Mouse (Mus musculus): Measurements from ENCODE around the gene Ier5. TPM values are rescaled to one million over a fixed set of nuclear protein-coding genes. Genes with fewer than 3 reads are reported as not detected.
A peak's percentile ranks its signal among the peaks of the same experiment; 100 is the strongest.

Ier5 gene
- polyA plus RNA-seq, 1 experiment from 2014 or later: 6.9 TPM

DNA sequence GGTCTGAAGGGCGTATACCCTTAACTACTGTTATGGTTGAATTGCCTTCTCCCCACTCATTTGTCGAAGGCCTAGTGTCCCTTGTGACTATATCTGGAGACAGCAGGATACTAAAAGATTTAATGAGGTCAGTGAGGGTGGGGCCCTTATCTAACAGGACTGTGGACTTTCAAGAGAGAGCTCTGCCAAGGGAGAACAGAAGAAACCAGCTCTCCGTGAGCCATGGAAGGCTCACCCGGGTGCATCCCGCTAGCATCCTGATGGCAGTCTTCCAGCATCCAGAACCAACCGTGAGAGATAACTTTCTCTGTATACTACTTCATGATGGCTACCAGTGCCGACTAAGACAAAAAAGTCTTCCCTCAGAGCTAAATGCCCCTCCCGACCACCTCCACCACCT is 14.6 kb downstream of the Ier5 start:
- H3K4me1 ChIP-seq: peaks cover 81% of the 10 kb centered on the region
- WGBS: 51% methylated on average over 8 of the region's 8 CpGs

DNA sequence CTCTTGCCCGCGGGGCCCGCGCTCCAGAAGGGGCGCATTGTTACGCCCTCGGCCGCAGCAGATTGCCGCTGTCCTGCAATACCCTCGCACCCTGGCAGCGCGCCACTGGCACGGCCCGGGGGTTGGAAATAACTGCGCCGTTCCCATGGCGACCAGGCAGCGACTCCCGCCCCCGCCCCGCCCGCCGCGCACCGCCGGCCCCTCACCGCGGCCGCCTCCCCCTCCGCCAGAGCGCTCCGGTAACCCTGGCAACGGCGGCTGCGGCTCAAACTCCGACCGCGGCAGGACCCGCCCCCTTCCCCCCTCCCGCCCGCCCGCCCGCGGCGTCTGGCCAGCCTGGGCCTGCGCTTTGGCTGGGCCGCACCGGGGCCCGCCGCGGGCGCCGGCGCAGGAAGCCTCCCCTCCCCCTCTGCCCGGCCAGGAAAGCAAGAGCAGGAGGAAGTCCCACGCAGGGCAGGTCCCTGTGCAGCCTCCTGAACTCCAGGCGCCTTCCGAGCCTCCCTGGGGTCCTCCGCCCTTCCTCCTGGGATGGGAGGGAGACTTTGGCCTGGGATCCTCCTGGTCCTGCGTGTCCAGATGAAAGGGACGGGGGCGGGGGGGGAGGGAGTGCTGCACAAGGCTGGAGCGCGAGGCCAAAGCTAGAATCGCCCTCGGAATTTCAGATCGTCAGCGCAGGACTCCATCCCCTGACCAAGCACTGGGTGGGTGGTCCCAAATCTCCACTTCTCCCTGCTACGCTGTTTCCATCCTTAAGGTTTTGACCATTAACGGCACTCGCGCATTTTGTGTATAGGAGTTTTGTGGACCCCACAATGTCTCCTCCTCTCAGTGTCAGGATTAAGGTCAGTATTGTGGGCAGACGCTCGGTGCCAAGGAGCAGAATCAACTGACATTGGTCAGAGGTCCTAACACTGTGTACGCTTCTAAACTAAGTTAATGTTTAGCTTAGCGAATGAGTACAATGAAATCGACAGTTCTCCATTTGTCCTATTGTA is 15.9 kb downstream of the Ier5 start:
- Histone ChIP-seq H3K9me3 (replicated peaks) (no peaks in the 10 kb centered on the region), H3K4me3 (peak overlapping the region; percentile 56), H3K36me3 (no peaks in the 10 kb centered on the region), H3K4me1 (peaks cover 75% of the 10 kb centered on the region), H3K27ac (peak overlapping the region; percentile 99), H3K27me3 (ENCODE audit: low read depth, poor library complexity, severe bottlenecking) (no peaks in the 10 kb centered on the region)
- peak; percentile 98 for DNase-seq (ENCODE audit: low spot score)
- WGBS: under 1% methylated on average over 48 of the region's 77 CpGs

More for the DNA sequence above, 14.6 kb downstream of the Ier5 start:
- no peaks in the 10 kb centered on the region for H3K36me3 ChIP-seq
- H3K27ac ChIP-seq: peak overlapping the region; percentile 99
- no peak overlapping the region for H3K4me3 ChIP-seq
- no peaks in the 10 kb centered on the region for H3K9me3 ChIP-seq (replicated peaks)
- H3K27me3 ChIP-seq (ENCODE audit: low read depth, poor library complexity, severe bottlenecking): no peaks in the 10 kb centered on the region
- DNase-seq (ENCODE audit: low spot score): no peak

DNA sequence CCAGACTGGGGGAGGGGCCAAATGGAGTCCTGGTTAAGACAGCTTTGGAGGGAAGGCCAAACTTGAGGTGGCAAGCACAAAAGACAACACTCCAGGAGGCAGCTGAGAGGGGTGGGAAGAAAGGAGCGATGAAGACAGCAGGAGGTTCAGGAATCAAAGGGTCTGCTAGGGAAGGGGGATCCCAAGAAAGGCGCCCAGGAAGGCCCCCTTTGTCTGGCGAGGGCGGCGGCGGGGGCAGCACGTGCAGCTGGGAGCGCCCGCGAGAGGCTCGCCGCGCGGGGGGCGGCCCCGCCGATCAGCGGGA is 16.5 kb downstream of the Ier5 start:
- H3K9me3 ChIP-seq (replicated peaks): no peaks in the 10 kb centered on the region
- DNase-seq (ENCODE audit: low spot score): no peak
- no peaks in the 10 kb centered on the region for H3K27me3 ChIP-seq (ENCODE audit: low read depth, poor library complexity, severe bottlenecking)
- H3K36me3 ChIP-seq: no peaks in the 10 kb centered on the region
- peak overlapping the region; percentile 56 for H3K4me3 ChIP-seq
- H3K27ac ChIP-seq: peak overlapping the region; percentile 99
- peaks cover 80% of the 10 kb centered on the region for H3K4me1 ChIP-seq
- WGBS: 2% methylated on average over 17 of the region's 18 CpGs

DNA sequence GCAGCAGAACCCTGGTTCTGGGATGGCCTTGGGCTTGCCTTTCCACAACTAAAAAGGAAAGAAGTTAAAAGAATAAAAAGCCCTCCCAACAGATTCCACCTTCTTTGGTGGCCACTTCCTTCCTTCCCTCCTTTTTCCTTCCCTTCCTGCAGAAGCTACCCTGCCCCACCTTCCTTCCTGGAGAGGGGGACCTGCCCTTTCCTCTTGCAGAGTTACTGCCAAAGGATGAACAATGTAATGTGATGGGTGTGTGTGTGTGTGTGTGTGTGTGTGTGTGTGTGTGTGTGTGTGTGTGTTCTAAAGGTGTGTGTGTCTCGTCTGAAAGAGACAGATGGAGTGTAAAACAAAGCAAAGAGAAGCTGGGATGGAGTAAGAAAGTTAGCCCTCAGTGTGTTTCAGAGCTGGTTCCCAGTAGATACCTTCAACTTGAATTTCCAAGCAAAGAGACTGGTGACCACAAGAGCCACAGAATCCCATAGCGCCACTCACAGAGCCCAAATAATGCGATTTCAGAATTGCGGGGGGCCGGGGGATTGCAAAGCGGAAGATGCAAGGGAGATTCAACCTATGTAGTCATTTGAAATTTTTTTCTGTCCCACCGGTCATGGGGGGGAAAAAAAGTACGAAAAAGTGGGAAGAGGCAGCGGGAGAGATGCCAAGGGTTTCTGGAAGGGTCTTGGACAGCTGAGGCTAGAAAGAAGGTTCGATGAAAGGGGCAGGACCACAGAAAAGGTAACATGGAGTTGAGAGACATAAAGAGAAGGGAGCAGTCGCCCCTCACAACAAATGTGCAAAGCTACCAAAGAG is 17.1 kb downstream of the Ier5 start:
- H3K9me3 ChIP-seq (replicated peaks): no peaks in the 10 kb centered on the region
- peak overlapping the region; percentile 56 for H3K4me3 ChIP-seq
- H3K27ac ChIP-seq: peak overlapping the region; percentile 99
- no peaks in the 10 kb centered on the region for H3K36me3 ChIP-seq
- peak; percentile 55 for DNase-seq (ENCODE audit: low spot score)
- peaks cover 83% of the 10 kb centered on the region for H3K4me1 ChIP-seq
- WGBS: 9% methylated on average over 11 of the region's 11 CpGs
- no peaks in the 10 kb centered on the region for H3K27me3 ChIP-seq (ENCODE audit: low read depth, poor library complexity, severe bottlenecking)

DNA sequence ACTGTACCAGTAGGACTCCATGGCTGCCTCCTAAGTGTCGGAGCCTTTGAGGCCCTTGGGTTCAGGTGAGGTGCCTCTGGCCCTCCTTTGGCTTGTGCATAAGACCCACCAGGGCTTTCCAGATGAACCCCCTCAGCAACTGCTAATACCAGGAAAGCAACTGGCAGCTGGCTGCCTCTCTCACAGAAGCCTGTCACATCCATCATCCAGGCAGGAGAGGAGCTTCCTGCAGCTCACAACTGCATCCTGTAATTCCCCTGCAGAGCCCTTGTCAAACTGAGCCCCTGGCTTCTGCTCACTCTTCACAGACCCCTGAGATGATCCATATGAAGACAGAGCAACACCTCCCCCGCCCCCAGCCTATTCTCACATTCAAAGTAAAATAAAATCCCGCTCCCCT is 21.8 kb downstream of the Ier5 start:
- DNase-seq (ENCODE audit: low spot score): peak; percentile 30
- WGBS: 17% methylated on average over 3 of the region's 3 CpGs
- peak overlapping the region; percentile 70 for H3K27ac ChIP-seq
- H3K27me3 ChIP-seq (ENCODE audit: low read depth, poor library complexity, severe bottlenecking): peaks cover 22% of the 10 kb centered on the region
- H3K36me3 ChIP-seq: no peaks in the 10 kb centered on the region
- no peaks in the 10 kb centered on the region for H3K9me3 ChIP-seq (replicated peaks)
- H3K4me3 ChIP-seq: no peak overlapping the region
- H3K4me1 ChIP-seq: peaks cover 68% of the 10 kb centered on the region

DNA sequence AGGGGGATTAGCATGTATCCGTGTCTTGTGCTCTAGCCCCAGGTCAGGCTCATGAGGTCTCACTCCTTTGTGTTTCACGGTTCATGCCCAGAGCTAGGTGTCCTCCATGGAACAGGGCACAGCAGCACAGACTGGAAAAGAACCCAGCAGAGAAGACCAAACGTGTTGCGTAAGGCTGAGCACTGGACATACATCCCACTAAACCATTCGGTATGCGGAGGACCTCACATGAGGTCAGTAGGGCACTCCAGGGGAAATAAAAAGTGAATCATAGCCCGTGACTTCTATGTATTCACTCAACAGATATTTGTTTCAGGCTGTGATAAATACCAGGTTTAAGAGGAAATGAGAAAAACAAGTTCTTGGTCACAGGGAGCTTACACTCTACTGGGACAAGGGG is 23.6 kb downstream of the Ier5 start:
- no peaks in the 10 kb centered on the region for H3K9me3 ChIP-seq (replicated peaks)
- peaks cover 37% of the 10 kb centered on the region for H3K27me3 ChIP-seq (ENCODE audit: low read depth, poor library complexity, severe bottlenecking)
- H3K27ac ChIP-seq: no peak overlapping the region
- no peak overlapping the region for H3K4me3 ChIP-seq
- DNase-seq (ENCODE audit: low spot score): no peak
- no peaks in the 10 kb centered on the region for H3K36me3 ChIP-seq
- WGBS: 87% methylated on average over 7 of the region's 7 CpGs
- peaks cover 70% of the 10 kb centered on the region for H3K4me1 ChIP-seq

DNA sequence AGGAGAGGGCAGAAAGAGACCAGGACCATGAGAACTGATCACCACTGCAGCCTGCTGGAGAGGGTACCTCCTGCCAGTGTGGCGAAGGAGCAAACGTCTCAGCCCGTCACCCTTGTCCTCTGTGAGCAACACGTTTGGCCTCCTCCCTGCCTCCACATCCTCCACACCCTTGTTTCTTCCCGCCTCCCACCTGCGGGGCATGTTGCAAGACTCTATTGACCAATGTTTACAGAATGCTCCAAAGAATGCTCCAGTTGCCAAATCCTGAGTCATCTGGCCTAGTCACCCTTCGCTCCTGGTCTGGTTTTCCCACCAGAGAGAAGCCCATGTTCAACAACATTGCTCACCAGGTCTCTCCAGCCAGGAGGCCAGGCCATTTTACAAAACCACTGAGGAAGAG is 24.6 kb downstream of the Ier5 start:
- Histone ChIP-seq H3K4me1 (peaks cover 69% of the 10 kb centered on the region), H3K27me3 (ENCODE audit: low read depth, poor library complexity, severe bottlenecking) (peaks cover 37% of the 10 kb centered on the region), H3K27ac (peak overlapping the region; percentile 0), H3K9me3 (replicated peaks) (no peaks in the 10 kb centered on the region), H3K36me3 (no peaks in the 10 kb centered on the region), H3K4me3 (no peak overlapping the region)
- DNase-seq (ENCODE audit: low spot score): no peak
- WGBS: 62% methylated on average over 7 of the region's 7 CpGs

DNA sequence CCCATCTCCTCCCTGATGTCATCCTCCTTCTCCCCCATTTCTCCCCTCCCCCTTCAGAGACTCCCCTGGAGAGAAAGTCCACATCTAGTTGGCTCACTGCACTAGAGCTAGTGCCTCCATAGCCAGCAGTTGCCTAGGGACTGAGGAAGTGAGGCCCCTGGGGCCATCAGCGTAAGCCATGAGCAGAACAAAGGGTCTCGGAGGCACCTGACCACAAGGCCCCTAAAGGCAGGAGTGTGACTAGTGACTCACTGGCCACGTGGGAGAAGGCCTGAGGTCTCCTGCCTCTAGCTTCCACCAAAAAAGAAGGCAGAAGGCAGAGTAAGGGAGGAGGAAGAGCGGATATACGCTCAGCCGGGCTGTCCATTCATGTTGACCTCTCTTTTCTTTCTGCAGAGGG is 25.5 kb downstream of the Ier5 start:
- 76% methylated on average over 6 of the region's 6 CpGs for WGBS
- Histone ChIP-seq H3K4me3 (no peak overlapping the region), H3K27me3 (ENCODE audit: low read depth, poor library complexity, severe bottlenecking) (peaks cover 37% of the 10 kb centered on the region), H3K9me3 (replicated peaks) (no peaks in the 10 kb centered on the region), H3K4me1 (peaks cover 68% of the 10 kb centered on the region), H3K36me3 (no peaks in the 10 kb centered on the region), H3K27ac (0 out of 2 replicates have a peak overlapping the region, but pooled peaks have one; percentile 5)
- DNase-seq (ENCODE audit: low spot score): no peak

DNA sequence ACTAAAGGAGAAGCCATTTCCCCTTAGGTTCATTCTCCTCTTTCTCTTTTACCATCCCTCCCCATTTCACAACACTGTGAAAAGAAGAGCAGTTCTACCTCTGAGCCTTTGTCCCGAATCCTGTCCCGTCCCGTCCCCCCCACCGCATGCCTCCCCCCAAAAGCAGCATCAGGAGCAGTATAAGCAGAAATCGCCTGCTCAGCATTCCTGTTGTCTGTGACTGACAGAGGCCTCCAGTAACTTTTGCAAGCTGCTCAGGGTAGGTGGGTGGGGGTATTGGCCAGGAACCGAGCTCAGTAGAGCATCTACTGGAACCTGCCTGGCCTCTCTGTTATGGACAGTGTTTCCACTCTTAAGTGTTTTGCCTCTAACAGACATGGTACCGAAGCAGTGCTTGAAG is 26.3 kb downstream of the Ier5 start:
- Histone ChIP-seq H3K9me3 (replicated peaks) (no peaks in the 10 kb centered on the region), H3K27me3 (ENCODE audit: low read depth, poor library complexity, severe bottlenecking) (peaks cover 37% of the 10 kb centered on the region), H3K27ac (no peak overlapping the region), H3K4me3 (no peak overlapping the region), H3K4me1 (peaks cover 60% of the 10 kb centered on the region), H3K36me3 (no peaks in the 10 kb centered on the region)
- 31% methylated on average over 7 of the region's 7 CpGs for WGBS
- no peak for DNase-seq (ENCODE audit: low spot score)

DNA sequence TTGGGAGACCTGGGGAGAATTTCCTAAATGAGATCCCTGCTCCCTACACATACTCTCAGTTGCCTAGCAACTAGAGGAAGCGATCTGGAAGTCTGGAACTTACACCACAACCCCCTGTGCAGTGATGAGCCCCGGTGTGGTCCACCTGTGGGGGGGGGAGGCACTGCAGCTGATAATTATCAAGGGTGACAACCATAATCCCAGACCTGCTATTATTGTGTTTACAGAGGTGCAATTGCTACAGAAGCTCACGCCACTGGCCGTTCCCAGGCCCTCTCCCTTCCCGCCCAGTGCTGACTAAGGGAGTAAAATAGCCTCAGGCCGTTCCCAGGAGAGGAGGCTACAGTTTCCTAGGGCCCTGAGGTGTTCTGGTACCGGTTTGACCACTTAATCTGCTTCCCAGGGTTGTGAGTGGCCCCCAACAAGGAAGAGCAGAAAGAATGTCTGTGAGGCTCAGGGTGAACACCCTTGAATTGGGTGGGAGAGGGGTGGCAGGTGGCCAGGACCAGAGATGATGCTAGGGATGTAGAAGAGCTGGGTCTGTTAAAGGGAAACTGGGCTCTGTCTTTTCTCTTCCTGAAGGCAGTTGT is 28.1 kb downstream of the Ier5 start:
- no peak for DNase-seq (ENCODE audit: low spot score)
- H3K27ac ChIP-seq: peak overlapping the region; percentile 44; the same call in 1 of the 2 replicates
- H3K4me1 ChIP-seq: peaks cover 47% of the 10 kb centered on the region
- H3K27me3 ChIP-seq (ENCODE audit: low read depth, poor library complexity, severe bottlenecking): peaks cover 37% of the 10 kb centered on the region
- H3K4me3 ChIP-seq: no peak overlapping the region
- H3K9me3 ChIP-seq (replicated peaks): no peaks in the 10 kb centered on the region
- no peaks in the 10 kb centered on the region for H3K36me3 ChIP-seq
- 22% methylated on average over 7 of the region's 7 CpGs for WGBS

DNA sequence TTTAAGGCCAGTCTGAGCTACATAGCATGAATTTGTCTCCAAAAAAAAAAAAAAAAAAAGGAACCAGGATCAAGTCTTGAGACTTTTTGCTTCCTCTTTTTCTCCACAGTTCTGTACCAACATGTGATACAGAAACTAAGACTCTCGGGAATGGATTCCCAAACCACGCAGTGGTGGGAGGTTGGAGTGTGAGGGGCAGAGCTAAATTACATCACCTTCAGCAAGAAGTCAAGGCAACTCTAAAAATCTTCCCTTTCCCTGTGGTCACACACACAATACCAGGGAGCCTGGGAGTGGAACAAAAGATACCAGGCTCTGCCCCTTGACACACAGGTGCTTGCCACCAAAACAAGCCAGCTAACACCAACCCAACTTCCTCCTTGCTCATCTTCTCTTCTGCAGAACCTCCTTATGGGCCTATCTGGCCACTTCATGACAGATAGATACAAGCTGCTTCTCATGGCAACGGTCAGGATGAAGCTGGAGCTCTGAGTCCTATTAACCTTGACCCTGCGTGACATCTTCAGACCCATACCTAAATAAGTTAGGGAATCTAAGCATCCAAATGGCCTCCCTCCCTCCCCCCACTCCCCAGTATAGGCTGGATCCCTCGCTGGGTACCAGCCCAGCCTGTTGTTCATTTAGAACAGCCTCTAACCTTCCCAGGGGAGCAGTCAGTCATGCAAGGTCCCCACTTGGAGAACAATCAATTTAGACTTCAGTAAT is 28.7 kb downstream of the Ier5 start:
- peaks cover 49% of the 10 kb centered on the region for H3K4me1 ChIP-seq
- H3K36me3 ChIP-seq: no peaks in the 10 kb centered on the region
- 0 out of 2 replicates have a peak overlapping the region, but pooled peaks have one; percentile 44 for H3K27ac ChIP-seq
- WGBS: 50% methylated on average over 5 of the region's 5 CpGs
- no peaks in the 10 kb centered on the region for H3K9me3 ChIP-seq (replicated peaks)
- H3K27me3 ChIP-seq (ENCODE audit: low read depth, poor library complexity, severe bottlenecking): peaks cover 37% of the 10 kb centered on the region
- H3K4me3 ChIP-seq: no peak overlapping the region
- DNase-seq (ENCODE audit: low spot score): no peak

DNA sequence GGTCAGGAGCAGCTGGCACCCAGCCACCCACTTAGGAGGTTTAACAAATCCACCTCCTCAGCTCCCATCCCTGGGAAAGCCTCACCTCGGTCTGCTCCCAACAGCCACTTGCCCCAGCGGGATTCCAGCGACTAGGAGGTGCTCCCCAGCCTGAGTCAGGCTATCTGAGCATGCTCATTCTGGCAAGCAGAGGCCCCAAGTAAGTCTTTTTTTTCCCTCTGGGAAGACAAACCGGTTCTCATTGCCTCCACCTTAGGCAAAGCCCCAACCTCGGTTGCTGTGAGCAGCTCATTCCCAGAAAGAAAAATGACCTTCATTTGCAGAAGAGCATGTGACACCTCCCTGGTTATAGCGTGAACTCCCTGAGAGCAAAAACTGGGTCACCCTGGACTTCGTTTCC is 29.7 kb downstream of the Ier5 start:
- Histone ChIP-seq H3K4me3 (no peak overlapping the region), H3K36me3 (no peaks in the 10 kb centered on the region), H3K4me1 (peaks cover 43% of the 10 kb centered on the region), H3K9me3 (replicated peaks) (no peaks in the 10 kb centered on the region), H3K27me3 (ENCODE audit: low read depth, poor library complexity, severe bottlenecking) (peaks cover 35% of the 10 kb centered on the region), H3K27ac (no peak overlapping the region)
- WGBS: 47% methylated on average over 7 of the region's 7 CpGs
- DNase-seq (ENCODE audit: low spot score): no peak

Measured in limb, embryonic 10.5 days (tissue).